32 mouse cellular contexts compared by ENCODE assay signal in genomic region chr9:51021123-51021795, GRCm38 (mm10). TPM values are rescaled to one million over a fixed set of nuclear protein-coding genes. Genes with fewer than 3 reads are reported as not detected.
DNase-seq lines count a peak whose midpoint lies in the region; ATAC-seq lines count a peak whose summit lies in the region.
"Had no signal": no experiment of that assay in that cellular context is flagged by ENCODE, and none has a peak within 500 bp of the region (broad histone marks: within the 10 kb centered on the region; RNA-seq: fewer than 3 reads in every experiment).

No protein-coding gene starts in this region.

- DNase-seq in midbrain, embryonic 11.5 days (ENCODE audit: low spot score, missing footprints) = peak; percentile 12
- no peak for DNase-seq in right cerebral cortex, postnatal 10 days (ENCODE audit: low spot score in 2 of 2)
- DNase-seq in right cerebral cortex, postnatal 14 days = no peak
- no peak for DNase-seq in layer of hippocampus, adult 18-20 months (ENCODE audit: low spot score in 2 of 2)
- DNase-seq: adrenal gland, adult 8-10 months; adrenal gland, postnatal 14 days; B cell, adult 2 months; cerebellum, adult 11 months; cerebellum, adult 18-20 months; cerebellum, adult 9-10 months; cerebellum, postnatal 10 days; cerebellum, postnatal 25 days; embryo, embryonic 11 days had no signal

- no peaks in the 10 kb centered on the region for H3K27me3 ChIP-seq in midbrain, embryonic 11.5 days (ENCODE audit: control insufficient read depth, insufficient read depth, low read length)
- no peaks in the 10 kb centered on the region for H3K27me3 ChIP-seq in midbrain, embryonic 16.5 days (ENCODE audit: control insufficient read depth, insufficient read depth, low read depth, low read length)
- H3K27me3 ChIP-seq: embryonic facial prominence, embryonic 13.5 days; embryonic facial prominence, embryonic 15.5 days; forebrain, embryonic 12.5 days had no signal

- H3K27ac ChIP-seq in midbrain, embryonic 11.5 days (ENCODE audit: low read depth, low read length) = no peak overlapping the region
- no peak overlapping the region for H3K27ac ChIP-seq in midbrain, embryonic 16.5 days (ENCODE audit: low read length)
- H3K27ac ChIP-seq: embryonic facial prominence, embryonic 13.5 days; embryonic facial prominence, embryonic 15.5 days; forebrain, embryonic 10.5 days; forebrain, embryonic 12.5 days had no signal

- no peak overlapping the region for H3K9ac ChIP-seq in midbrain, embryonic 11.5 days (ENCODE audit: low read length)
- no peak overlapping the region for H3K9ac ChIP-seq in midbrain, embryonic 16.5 days (ENCODE audit: low read depth, low read length)
- H3K9ac ChIP-seq: embryonic facial prominence, embryonic 13.5 days; embryonic facial prominence, embryonic 15.5 days; forebrain, embryonic 12.5 days had no signal

- no peak overlapping the region for H3K4me2 ChIP-seq in midbrain, embryonic 11.5 days
- H3K4me2 ChIP-seq in midbrain, embryonic 16.5 days (ENCODE audit: low read length) = no peak overlapping the region
- H3K4me2 ChIP-seq: embryonic facial prominence, embryonic 13.5 days; embryonic facial prominence, embryonic 15.5 days; forebrain, embryonic 12.5 days had no signal

- no peak overlapping the region for H3K4me3 ChIP-seq in midbrain, embryonic 11.5 days (ENCODE audit: low read depth, low read length)
- no peak overlapping the region for H3K4me3 ChIP-seq in midbrain, embryonic 16.5 days (ENCODE audit: low read depth, low read length)
- H3K4me3 ChIP-seq: embryonic facial prominence, embryonic 13.5 days; embryonic facial prominence, embryonic 15.5 days; erythroblast, embryonic 14.5 days; forebrain, embryonic 10.5 days; forebrain, embryonic 12.5 days had no signal

- H3K9me3 ChIP-seq in midbrain, embryonic 11.5 days (ENCODE audit: control insufficient read depth, low read length) = no peaks in the 10 kb centered on the region
- H3K9me3 ChIP-seq in midbrain, embryonic 16.5 days (replicated peaks; ENCODE audit: control insufficient read depth, low read length, poor library complexity, severe bottlenecking) = no peaks in the 10 kb centered on the region
- H3K9me3 ChIP-seq: embryonic facial prominence, embryonic 13.5 days; embryonic facial prominence, embryonic 15.5 days; forebrain, embryonic 10.5 days; forebrain, embryonic 12.5 days; G1E had no signal

- no peaks in the 10 kb centered on the region for H3K36me3 ChIP-seq in midbrain, embryonic 11.5 days (ENCODE audit: control insufficient read depth, insufficient read depth, low read length)
- no peaks in the 10 kb centered on the region for H3K36me3 ChIP-seq in midbrain, embryonic 16.5 days (ENCODE audit: control insufficient read depth, insufficient read depth, low read length)
- H3K36me3 ChIP-seq: embryonic facial prominence, embryonic 13.5 days; embryonic facial prominence, embryonic 15.5 days; forebrain, embryonic 10.5 days; forebrain, embryonic 12.5 days; G1E had no signal

- no peak for ATAC-seq in midbrain, embryonic 11.5 days (ENCODE audit: low FRiP score)
- ATAC-seq in midbrain, embryonic 16.5 days = no peak
- peak; percentile 49; the same call in 1 of the 2 replicates for ATAC-seq in common myeloid progenitor, adult 5-6 weeks (replicated peaks; ENCODE audit: low read depth, poor library complexity, severe bottlenecking)
- ATAC-seq in megakaryocyte, adult 5-6 weeks (ENCODE audit: poor library complexity, severe bottlenecking) = peak; percentile 69
- ATAC-seq: forebrain, embryonic 14.5 days; forebrain, embryonic 16.5 days; Patski had no signal

- H3K4me1 ChIP-seq in midbrain, embryonic 11.5 days (ENCODE audit: control insufficient read depth, insufficient read depth, low read length) = no peaks in the 10 kb centered on the region
- H3K4me1 ChIP-seq in midbrain, embryonic 16.5 days (ENCODE audit: control insufficient read depth, insufficient read depth, low read length) = no peaks in the 10 kb centered on the region
- H3K4me1 ChIP-seq: embryonic facial prominence, embryonic 13.5 days; embryonic facial prominence, embryonic 15.5 days; forebrain, embryonic 10.5 days; forebrain, embryonic 12.5 days had no signal

- 86% methylated on average over 4 of the region's 4 CpGs for WGBS in midbrain, embryonic 11.5 days
- 86% methylated on average over 4 of the region's 4 CpGs for WGBS in midbrain, embryonic 16.5 days

RNA-seq across cellular contexts. Expression of gene Sik2, which starts 12.4 kb away (rescaled TPM):
- polyA plus RNA-seq in midbrain, embryonic 11.5 days (2014; fragmentation: Nextera tagmentation; extraction: Ambion mirVana) = 13.1 and 14.4 TPM in 2 replicates
- polyA plus RNA-seq in midbrain, embryonic 16.5 days (2015; fragmentation: Nextera tagmentation; extraction: Ambion mirVana) = 19.5 and 20.2 TPM in 2 replicates
- total RNA-seq in common myeloid progenitor, adult 5-6 weeks (2017) = 15.7 and 22.1 TPM in 2 replicates
- total RNA-seq in megakaryocyte, adult 5-6 weeks (2015) = 26.8 and 30.9 TPM in 2 replicates
- 15.6 and 20.2 TPM in 2 replicates for total RNA-seq in megakaryocyte, adult 5-6 weeks (2017)
- total RNA-seq in layer of hippocampus, adult 18-20 months (2021) = 10 to 100 TPM; 42.6 to 48.2 TPM

RNA-seq across cellular contexts. Expression of gene Btg4, which starts 39.4 kb away (rescaled TPM):
- polyA plus RNA-seq in midbrain, embryonic 11.5 days (2014; fragmentation: Nextera tagmentation; extraction: Ambion mirVana) = not detected in 2 replicates
- not detected in 2 replicates for polyA plus RNA-seq in midbrain, embryonic 16.5 days (2015; fragmentation: Nextera tagmentation; extraction: Ambion mirVana)
- total RNA-seq in common myeloid progenitor, adult 5-6 weeks (2017) = not detected in 2 replicates
- not detected in 2 replicates for total RNA-seq in megakaryocyte, adult 5-6 weeks (2015)
- total RNA-seq in megakaryocyte, adult 5-6 weeks (2017) = not detected in 2 replicates
- total RNA-seq in layer of hippocampus, adult 18-20 months (2021) = not detected
- total RNA-seq: adrenal gland, adult 18-20 months; adrenal gland, adult 8-10 months; adrenal gland, postnatal 14 days; adrenal gland, postnatal 4 days; CH12.LX; G1E had no signal
- polyA plus RNA-seq: activated CD4-positive, CD25-positive, alpha-beta regulatory T cell, adult 4 months; brain, embryonic 14.5 days; CD4-positive, CD25-positive, alpha-beta regulatory T cell, adult 4 months; embryonic facial prominence, embryonic 11.5 days; embryonic facial prominence, embryonic 13.5 days; erythroblast, embryonic 14.5 days; forebrain, embryonic 10.5 days; forebrain, embryonic 12.5 days; forebrain, embryonic 14.5 days; forebrain, embryonic 16.5 days; G1E; Patski had no signal

RNA-seq across cellular contexts. Expression of gene Layn, which starts 55.6 kb away (rescaled TPM):
- 1.6 and 2.1 TPM in 2 replicates for polyA plus RNA-seq in midbrain, embryonic 11.5 days (2014; fragmentation: Nextera tagmentation; extraction: Ambion mirVana)
- 1.1 and 1.2 TPM in 2 replicates for polyA plus RNA-seq in midbrain, embryonic 16.5 days (2015; fragmentation: Nextera tagmentation; extraction: Ambion mirVana)
- total RNA-seq in common myeloid progenitor, adult 5-6 weeks (2017) = 12.2 and 18.3 TPM in 2 replicates
- total RNA-seq in megakaryocyte, adult 5-6 weeks (2015) = 5.9 and 8.1 TPM in 2 replicates
- total RNA-seq in megakaryocyte, adult 5-6 weeks (2017) = 16.3 and 20.6 TPM in 2 replicates
- total RNA-seq in layer of hippocampus, adult 18-20 months (2021) = 1 to 10 TPM; 3.6 to 5.9 TPM
- total RNA-seq: CH12.LX had no signal
- polyA plus RNA-seq: activated CD4-positive, CD25-positive, alpha-beta regulatory T cell, adult 4 months; CD4-positive, CD25-positive, alpha-beta regulatory T cell, adult 4 months; erythroblast, embryonic 14.5 days; Patski had no signal

Comparison
In these comparisons a context has a peak if more than half of its experiments do, and no peak if none do; other contexts are left out.
1. ATAC-seq: peak in common myeloid progenitor, adult 5-6 weeks (single experiment) and megakaryocyte, adult 5-6 weeks (single experiment); none in midbrain, embryonic 11.5 days (single experiment) and midbrain, embryonic 16.5 days (single experiment).